Comparison of ENCODE assay signal across 16 mouse cellular contexts in genomic region chr5:139542043-139542365, GRCm38 (mm10). TPM values are rescaled to one million over a fixed set of nuclear protein-coding genes. Genes with fewer than 3 reads are reported as not detected.
DNase-seq lines count a peak whose midpoint lies in the region; ATAC-seq and TF ChIP-seq lines count a peak whose summit lies in the region.
"Had no signal": no experiment of that assay in that cellular context is flagged by ENCODE, and none has a peak within 500 bp of the region (broad histone marks: within the 10 kb centered on the region; RNA-seq: fewer than 3 reads in every experiment).

No protein-coding gene starts in this region.

- no peak overlapping the region for H3K4me3 ChIP-seq in kidney, postnatal 0 days (replicated peaks; ENCODE audit: low read depth, low read length)
- H3K4me3 ChIP-seq in hindbrain, embryonic 13.5 days = no peak overlapping the region
- H3K4me3 ChIP-seq in midbrain, embryonic 16.5 days (ENCODE audit: low read depth, low read length) = no peak overlapping the region
- H3K4me3 ChIP-seq: forebrain, embryonic 13.5 days; liver, embryonic 15.5 days had no signal

- WGBS in kidney, postnatal 0 days = 15% methylated on average over 1 of the region's 1 CpGs
- 0% methylated on average over 1 of the region's 1 CpGs for WGBS in hindbrain, embryonic 13.5 days
- 0% methylated on average over 1 of the region's 1 CpGs for WGBS in midbrain, embryonic 16.5 days

- no peaks in the 10 kb centered on the region for H3K9me3 ChIP-seq in kidney, postnatal 0 days (replicated peaks; ENCODE audit: low read length)
- H3K9me3 ChIP-seq in hindbrain, embryonic 13.5 days = no peaks in the 10 kb centered on the region
- no peaks in the 10 kb centered on the region for H3K9me3 ChIP-seq in midbrain, embryonic 16.5 days (replicated peaks; ENCODE audit: control insufficient read depth, low read length, poor library complexity, severe bottlenecking)
- H3K9me3 ChIP-seq: forebrain, embryonic 13.5 days; heart, embryonic 10.5 days; liver, embryonic 15.5 days had no signal

- H3K27ac ChIP-seq in kidney, postnatal 0 days = no peak overlapping the region
- peak overlapping the region; percentile 92 for H3K27ac ChIP-seq in hindbrain, embryonic 13.5 days
- peak overlapping the region; percentile 86 for H3K27ac ChIP-seq in midbrain, embryonic 16.5 days (ENCODE audit: low read length)
- H3K27ac ChIP-seq: heart, embryonic 10.5 days; liver, embryonic 15.5 days had no signal

- no peaks in the 10 kb centered on the region for H3K4me1 ChIP-seq in kidney, postnatal 0 days (replicated peaks; ENCODE audit: insufficient read depth, low read length)
- H3K4me1 ChIP-seq in hindbrain, embryonic 13.5 days (replicated peaks) = peaks cover 74% of the 10 kb centered on the region
- H3K4me1 ChIP-seq in midbrain, embryonic 16.5 days (ENCODE audit: control insufficient read depth, insufficient read depth, low read length) = peaks cover 9% of the 10 kb centered on the region; the same call in 1 of the 2 replicates
- H3K4me1 ChIP-seq: liver, embryonic 15.5 days had no signal

- H3K36me3 ChIP-seq in kidney, postnatal 0 days (ENCODE audit: insufficient read depth, low read length) = no peaks in the 10 kb centered on the region
- H3K36me3 ChIP-seq in hindbrain, embryonic 13.5 days = peaks cover 3% of the 10 kb centered on the region; the same call in 1 of the 2 replicates
- no peaks in the 10 kb centered on the region for H3K36me3 ChIP-seq in midbrain, embryonic 16.5 days (ENCODE audit: control insufficient read depth, insufficient read depth, low read length)
- H3K36me3 ChIP-seq: heart, embryonic 10.5 days; liver, embryonic 15.5 days had no signal

- DNase-seq in cerebellum, adult 8-10 months = peak; percentile 56
- DNase-seq in cerebellum, adult 11-12 months = no peak
- no peak for DNase-seq in kidney, postnatal 0 days (ENCODE audit: low spot score)
- no peak for DNase-seq in kidney, postnatal 14 days
- no peak for DNase-seq in layer of hippocampus, adult 11-12 months (ENCODE audit: low spot score)
- no peak for DNase-seq in left cerebral cortex, postnatal 10 days (ENCODE audit: extremely low spot score in 1 of 2, low spot score in 2 of 2)
- DNase-seq: adrenal gland, adult 8-10 months; gastrocnemius, postnatal 14 days; heart, postnatal 4 days; kidney, adult 18-20 months had no signal

- TF ChIP-seq CTCF in kidney, postnatal 0 days (IDR thresholded peaks at IDR 0.05; ENCODE audit: low read depth) = no peak

- H3K9ac ChIP-seq in kidney, postnatal 0 days (ENCODE audit: low read depth, low read length) = no peak overlapping the region
- H3K9ac ChIP-seq in hindbrain, embryonic 13.5 days = no peak overlapping the region
- no peak overlapping the region; the same call in 1 of the 2 replicates for H3K9ac ChIP-seq in midbrain, embryonic 16.5 days (ENCODE audit: low read depth, low read length)
- H3K9ac ChIP-seq: forebrain, embryonic 13.5 days; liver, embryonic 15.5 days had no signal

- H3K4me2 ChIP-seq in kidney, postnatal 0 days (ENCODE audit: low read length) = 0 out of 2 replicates have a peak overlapping the region, but pooled peaks have one; percentile 52
- H3K4me2 ChIP-seq in hindbrain, embryonic 13.5 days = peak overlapping the region; percentile 47
- H3K4me2 ChIP-seq in midbrain, embryonic 16.5 days (ENCODE audit: low read length) = peak overlapping the region; percentile 61; the same call in 1 of the 2 replicates
- H3K4me2 ChIP-seq: liver, embryonic 15.5 days had no signal

- peaks cover 79% of the 10 kb centered on the region for H3K27me3 ChIP-seq in kidney, postnatal 0 days (ENCODE audit: insufficient read depth, low read length)
- H3K27me3 ChIP-seq in hindbrain, embryonic 13.5 days = peaks cover 84% of the 10 kb centered on the region
- H3K27me3 ChIP-seq in midbrain, embryonic 16.5 days (ENCODE audit: control insufficient read depth, insufficient read depth, low read depth, low read length) = peaks cover 26% of the 10 kb centered on the region

- ATAC-seq in kidney, postnatal 0 days (replicated peaks; ENCODE audit: low FRiP score, low read depth) = no peak
- ATAC-seq in hindbrain, embryonic 13.5 days (ENCODE audit: low FRiP score) = no peak
- no peak for ATAC-seq in midbrain, embryonic 16.5 days
- ATAC-seq: forebrain, embryonic 13.5 days had no signal

- intact Hi-C loops in left cerebral cortex, postnatal 10 days (cut with DNase I) = no loop called here

RNA-seq across cellular contexts. Expression of gene Uncx, which starts 1.3 kb away (rescaled TPM):
- polyA plus RNA-seq in kidney, postnatal 0 days (2015; fragmentation: Nextera tagmentation; extraction: Ambion mirVana) = 44.8 and 50.9 TPM in 2 replicates
- 48.8 and 60.7 TPM in 2 replicates for polyA plus RNA-seq in hindbrain, embryonic 13.5 days (2015; fragmentation: Nextera tagmentation; extraction: Ambion mirVana)
- 22.5 and 23.8 TPM in 2 replicates for polyA plus RNA-seq in midbrain, embryonic 16.5 days (2015; fragmentation: Nextera tagmentation; extraction: Ambion mirVana)
- under 1 TPM in 1 of 2 experiments, not detected in 1; 0.21 TPM for total RNA-seq in left cerebral cortex, postnatal 10 days (2021)
- total RNA-seq: adrenal gland, adult 8-10 months; gastrocnemius, postnatal 14 days; heart, postnatal 4 days; monocyte, adult 5-6 weeks had no signal
- polyA plus RNA-seq: liver, embryonic 15.5 days had no signal

RNA-seq across cellular contexts. Expression of gene Zfand2a, which starts 57.7 kb away (rescaled TPM):
- polyA plus RNA-seq in kidney, postnatal 0 days (2015; fragmentation: Nextera tagmentation; extraction: Ambion mirVana) = 6.8 and 7.6 TPM in 2 replicates
- polyA plus RNA-seq in hindbrain, embryonic 13.5 days (2015; fragmentation: Nextera tagmentation; extraction: Ambion mirVana) = 13.1 and 13.3 TPM in 2 replicates
- polyA plus RNA-seq in midbrain, embryonic 16.5 days (2015; fragmentation: Nextera tagmentation; extraction: Ambion mirVana) = 24.0 and 28.1 TPM in 2 replicates
- 100 to 1,000 TPM in 1 of 2 experiments, 10 to 100 TPM in 1; 93.4 to 100 TPM for total RNA-seq in left cerebral cortex, postnatal 10 days (2021)
